Comparison of ENCODE assay signal across 11 mouse cellular contexts in genomic region chr6:4507323-4507722, GRCm38 (mm10). TPM values are rescaled to one million over a fixed set of nuclear protein-coding genes. Genes with fewer than 3 reads are reported as not detected.
DNase-seq lines count a peak whose midpoint lies in the region; ATAC-seq lines count a peak whose summit lies in the region.
"Had no signal": no experiment of that assay in that cellular context is flagged by ENCODE, and none has a peak within 500 bp of the region (broad histone marks: within the 10 kb centered on the region; RNA-seq: fewer than 3 reads in every experiment).

No protein-coding gene starts in this region.

- H3K36me3 ChIP-seq in heart, embryonic 11.5 days (ENCODE audit: control insufficient read depth, insufficient read depth, low read length) = no peaks in the 10 kb centered on the region
- no peaks in the 10 kb centered on the region; the same call in 1 of the 2 replicates for H3K36me3 ChIP-seq in liver, embryonic 12.5 days
- peaks cover 8% of the 10 kb centered on the region; the same call in 1 of the 2 replicates for H3K36me3 ChIP-seq in embryonic facial prominence, embryonic 15.5 days
- no peaks in the 10 kb centered on the region for H3K36me3 ChIP-seq in neural tube, embryonic 13.5 days

- no peak overlapping the region for H3K4me3 ChIP-seq in heart, embryonic 11.5 days (ENCODE audit: low read depth, low read length)
- no peak overlapping the region for H3K4me3 ChIP-seq in liver, embryonic 12.5 days
- H3K4me3 ChIP-seq in embryonic facial prominence, embryonic 15.5 days (replicated peaks) = peak overlapping the region; percentile 54
- peak overlapping the region; percentile 38; the same call in 1 of the 2 replicates for H3K4me3 ChIP-seq in neural tube, embryonic 13.5 days
- H3K4me3 ChIP-seq: erythroblast, embryonic 14.5 days had no signal

- H3K9me3 ChIP-seq in heart, embryonic 11.5 days (replicated peaks; ENCODE audit: control insufficient read depth, low read length) = no peaks in the 10 kb centered on the region
- no peaks in the 10 kb centered on the region for H3K9me3 ChIP-seq in liver, embryonic 12.5 days (replicated peaks)
- no peaks in the 10 kb centered on the region for H3K9me3 ChIP-seq in embryonic facial prominence, embryonic 15.5 days (replicated peaks)
- no peaks in the 10 kb centered on the region for H3K9me3 ChIP-seq in neural tube, embryonic 13.5 days

- WGBS in heart, embryonic 11.5 days (ENCODE audit: insufficient replicate concordance) = 94% methylated on average over 1 of the region's 1 CpGs
- 76% methylated on average over 1 of the region's 1 CpGs for WGBS in liver, embryonic 12.5 days (ENCODE audit: insufficient replicate concordance)
- 27% methylated on average over 1 of the region's 1 CpGs for WGBS in embryonic facial prominence, embryonic 15.5 days
- WGBS in neural tube, embryonic 13.5 days = 80% methylated on average over 1 of the region's 1 CpGs

- H3K4me1 ChIP-seq in heart, embryonic 11.5 days (ENCODE audit: control insufficient read depth, insufficient read depth, low read length) = no peaks in the 10 kb centered on the region
- peaks cover 13% of the 10 kb centered on the region for H3K4me1 ChIP-seq in liver, embryonic 12.5 days
- H3K4me1 ChIP-seq in embryonic facial prominence, embryonic 15.5 days = peaks cover 16% of the 10 kb centered on the region
- peaks cover 11% of the 10 kb centered on the region for H3K4me1 ChIP-seq in neural tube, embryonic 13.5 days (replicated peaks)

- H3K27ac ChIP-seq in heart, embryonic 11.5 days (ENCODE audit: low read depth, low read length) = no peak overlapping the region
- H3K27ac ChIP-seq in liver, embryonic 12.5 days = no peak overlapping the region
- 0 out of 2 replicates have a peak overlapping the region, but pooled peaks have one; percentile 17 for H3K27ac ChIP-seq in embryonic facial prominence, embryonic 15.5 days (replicated peaks)
- no peak overlapping the region for H3K27ac ChIP-seq in neural tube, embryonic 13.5 days (replicated peaks)
- H3K27ac ChIP-seq: hindbrain, postnatal 0 days had no signal

- no peak for DNase-seq in heart, postnatal 25 days (ENCODE audit: low spot score)
- DNase-seq in liver = no peak
- no peak for DNase-seq in layer of hippocampus, postnatal 25 days (ENCODE audit: extremely low spot score in 1 of 2, low spot score in 1 of 2)
- no peak for DNase-seq in embryo, embryonic 11 days
- DNase-seq: cerebellum, adult 8-10 months had no signal

- H3K4me2 ChIP-seq in heart, embryonic 11.5 days = peak overlapping the region; percentile 34
- H3K4me2 ChIP-seq in liver, embryonic 12.5 days = 0 out of 2 replicates have a peak overlapping the region, but pooled peaks have one; percentile 3
- peak overlapping the region; percentile 71 for H3K4me2 ChIP-seq in embryonic facial prominence, embryonic 15.5 days (replicated peaks)
- peak overlapping the region; percentile 63 for H3K4me2 ChIP-seq in neural tube, embryonic 13.5 days

- H3K27me3 ChIP-seq in heart, embryonic 11.5 days (ENCODE audit: control insufficient read depth, insufficient read depth, low read length) = no peaks in the 10 kb centered on the region
- peaks cover 12% of the 10 kb centered on the region for H3K27me3 ChIP-seq in liver, embryonic 12.5 days (replicated peaks)
- H3K27me3 ChIP-seq in embryonic facial prominence, embryonic 15.5 days = no peaks in the 10 kb centered on the region
- H3K27me3 ChIP-seq in neural tube, embryonic 13.5 days = peaks cover 27% of the 10 kb centered on the region

- ATAC-seq in heart, embryonic 11.5 days (replicated peaks; ENCODE audit: insufficient number of reproducible peaks, low FRiP score, low TSS enrichment) = no peak
- ATAC-seq in liver, embryonic 12.5 days = no peak
- no peak for ATAC-seq in embryonic facial prominence, embryonic 15.5 days (ENCODE audit: insufficient number of reproducible peaks, low FRiP score, low TSS enrichment, low read depth)
- ATAC-seq in neural tube, embryonic 13.5 days (ENCODE audit: low read depth) = no peak
- ATAC-seq: hindbrain, postnatal 0 days had no signal

- intact Hi-C loops in heart, postnatal 25 days (cut with DNase I) = no loop called here

- no peak overlapping the region for H3K9ac ChIP-seq in heart, embryonic 11.5 days (ENCODE audit: low read depth, low read length)
- no peak overlapping the region for H3K9ac ChIP-seq in liver, embryonic 12.5 days
- peak overlapping the region; percentile 10; the same call in 1 of the 2 replicates for H3K9ac ChIP-seq in embryonic facial prominence, embryonic 15.5 days
- no peak overlapping the region for H3K9ac ChIP-seq in neural tube, embryonic 13.5 days

RNA-seq across cellular contexts. Expression of gene Col1a2, which starts 2.7 kb away (rescaled TPM):
- polyA plus RNA-seq in heart, embryonic 11.5 days (2014; fragmentation: Nextera tagmentation; extraction: Ambion mirVana) = 113 and 141 TPM in 2 replicates
- 100 to 1,000 TPM; 176 to 187 TPM for total RNA-seq in heart, postnatal 25 days (2021)
- polyA plus RNA-seq in liver, embryonic 12.5 days (2016; fragmentation: Nextera tagmentation; extraction: Ambion mirVana) = 85.5 and 94.7 TPM in 2 replicates
- polyA plus RNA-seq in embryonic facial prominence, embryonic 15.5 days (2015; fragmentation: Nextera tagmentation; extraction: Ambion mirVana) = 2,269 and 2,307 TPM in 2 replicates
- 178 and 187 TPM in 2 replicates for polyA plus RNA-seq in neural tube, embryonic 13.5 days (2015; fragmentation: Nextera tagmentation; extraction: Ambion mirVana)
- total RNA-seq in layer of hippocampus, postnatal 25 days (2021) = 10 to 100 TPM; 17.0 to 18.9 TPM

Comparison
In these comparisons a context has a peak if more than half of its experiments do, and no peak if none do; other contexts are left out.
1. H3K4me2 ChIP-seq: peak in every context shown above with its lines; median percentile 71 in embryonic facial prominence, embryonic 15.5 days; 63 in neural tube, embryonic 13.5 days; 34 in heart, embryonic 11.5 days; 3 in liver, embryonic 12.5 days.
2. H3K4me3 ChIP-seq: peak in embryonic facial prominence, embryonic 15.5 days (single experiment) and neural tube, embryonic 13.5 days (single experiment); none in heart, embryonic 11.5 days (single experiment) and liver, embryonic 12.5 days (single experiment).
3. RNA of gene Col1a2, which starts 2.7 kb away (polyA plus RNA-seq): 2,269 to 2,307 TPM in embryonic facial prominence, embryonic 15.5 days; 178 to 187 TPM in neural tube, embryonic 13.5 days, 113 to 141 TPM in heart, embryonic 11.5 days and 85.5 to 94.7 TPM in liver, embryonic 12.5 days; every median in the first group is over 10 times any median in the second.